ENCODE assay signal across 18 mouse cellular contexts in the genomic region with DNA sequence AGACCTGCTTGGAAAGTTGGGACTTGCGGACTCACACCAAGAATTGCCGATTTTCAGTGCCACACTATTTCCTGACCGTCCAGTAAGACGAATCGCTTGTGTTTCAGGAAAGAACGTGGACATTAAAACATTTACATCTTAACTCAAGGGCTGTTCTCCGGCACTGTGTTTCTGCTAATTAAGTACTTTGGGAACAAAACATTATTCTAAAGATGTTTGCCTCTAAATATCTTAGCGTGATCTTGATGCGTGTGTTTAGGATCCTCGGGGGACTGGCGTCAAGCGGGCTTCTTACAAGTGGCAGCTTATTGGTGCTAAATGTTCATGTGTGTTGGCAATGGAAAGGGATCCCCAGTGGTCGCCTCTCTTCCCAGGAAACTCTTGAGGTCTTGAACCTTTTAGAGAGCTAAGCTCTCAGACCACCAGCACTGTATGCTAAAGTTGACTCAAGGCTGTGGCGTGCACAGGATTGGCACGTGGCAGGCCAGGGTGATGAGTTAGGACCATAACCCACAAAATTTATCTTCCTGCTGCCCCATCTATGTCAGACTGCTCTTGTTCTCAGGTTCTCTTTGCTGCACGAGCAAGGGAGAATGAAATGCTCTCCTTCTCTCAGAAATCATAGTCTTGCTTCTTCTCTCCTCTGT. TPM values are rescaled to one million over a fixed set of nuclear protein-coding genes. Genes with fewer than 3 reads are reported as not detected.
DNase-seq lines count a peak whose midpoint lies in the region; ATAC-seq and TF ChIP-seq lines count a peak whose summit lies in the region.
"Had no signal": no experiment of that assay in that cellular context is flagged by ENCODE, and none has a peak within 500 bp of the region (broad histone marks: within the 10 kb centered on the region; RNA-seq: fewer than 3 reads in every experiment).

No protein-coding gene starts in this region.

- 96% methylated on average over 16 of the region's 16 CpGs for WGBS in forebrain, embryonic 13.5 days
- WGBS in forebrain, embryonic 12.5 days: 92% methylated on average over 16 of the region's 16 CpGs
- 89% methylated on average over 16 of the region's 16 CpGs for WGBS in liver, embryonic 13.5 days (ENCODE audit: insufficient replicate concordance)
- 92% methylated on average over 16 of the region's 16 CpGs for WGBS in liver, embryonic 11.5 days
- WGBS in hindbrain, embryonic 14.5 days: 93% methylated on average over 16 of the region's 16 CpGs
- 91% methylated on average over 16 of the region's 16 CpGs for WGBS in limb, embryonic 14.5 days

- peaks cover 27% of the 10 kb centered on the region for H3K4me1 ChIP-seq in forebrain, embryonic 13.5 days
- peaks cover 21% of the 10 kb centered on the region for H3K4me1 ChIP-seq in forebrain, embryonic 12.5 days
- H3K4me1 ChIP-seq in liver, embryonic 13.5 days (replicated peaks): peaks cover 69% of the 10 kb centered on the region
- H3K4me1 ChIP-seq in liver, embryonic 11.5 days (replicated peaks; ENCODE audit: control insufficient read depth, insufficient read depth, low read length): peaks cover 21% of the 10 kb centered on the region
- H3K4me1 ChIP-seq in hindbrain, embryonic 14.5 days (replicated peaks; ENCODE audit: control insufficient read depth, insufficient read depth, low read length): peaks cover 22% of the 10 kb centered on the region
- peaks cover 13% of the 10 kb centered on the region for H3K4me1 ChIP-seq in limb, embryonic 14.5 days (ENCODE audit: control insufficient read depth, insufficient read depth, low read length)

- DNase-seq in liver, embryonic 13.5 days: no peak
- no peak for DNase-seq in liver, embryonic 11.5 days (ENCODE audit: low spot score)
- no peak for DNase-seq in hindbrain, embryonic 14.5 days (ENCODE audit: low spot score)
- DNase-seq in limb, embryonic 14.5 days (ENCODE audit: low spot score): no peak
- no peak for DNase-seq in thymus, postnatal 14 days
- DNase-seq: adrenal gland, adult 8-10 months; cerebellum, postnatal 14 days; heart, adult 2 months; layer of hippocampus, postnatal 36 days; lung, adult 18-20 months; right cerebral cortex, postnatal 14 days; thymus, postnatal 36 days had no signal

- peak overlapping the region; percentile 86; the same call in 1 of the 2 replicates for H3K4me2 ChIP-seq in forebrain, embryonic 13.5 days
- H3K4me2 ChIP-seq in forebrain, embryonic 12.5 days: no peak overlapping the region
- peak overlapping the region; percentile 92; the same call in 1 of the 2 replicates for H3K4me2 ChIP-seq in liver, embryonic 13.5 days
- no peak overlapping the region for H3K4me2 ChIP-seq in liver, embryonic 11.5 days
- peak overlapping the region; percentile 93; the same call in 1 of the 2 replicates for H3K4me2 ChIP-seq in hindbrain, embryonic 14.5 days (replicated peaks)
- H3K4me2 ChIP-seq in limb, embryonic 14.5 days (replicated peaks; ENCODE audit: low read depth, low read length, severe bottlenecking): peak overlapping the region; percentile 95; the same call in 1 of the 2 replicates

- no peak overlapping the region for H3K27ac ChIP-seq in forebrain, embryonic 13.5 days
- no peak overlapping the region for H3K27ac ChIP-seq in forebrain, embryonic 12.5 days
- H3K27ac ChIP-seq in liver, embryonic 13.5 days: peak overlapping the region; percentile 29; the same call in 1 of the 2 replicates
- no peak overlapping the region for H3K27ac ChIP-seq in liver, embryonic 11.5 days (ENCODE audit: low read depth, low read length)
- no peak overlapping the region for H3K27ac ChIP-seq in hindbrain, embryonic 14.5 days
- no peak overlapping the region for H3K27ac ChIP-seq in limb, embryonic 14.5 days (replicated peaks; ENCODE audit: low read depth, low read length)
- H3K27ac ChIP-seq: heart, adult 2 months; kidney, embryonic 15.5 days; midbrain, embryonic 12.5 days had no signal

- H3K36me3 ChIP-seq in forebrain, embryonic 13.5 days (ENCODE audit: poor library complexity, severe bottlenecking): 0 out of 2 replicates have a peak, but pooled peaks cover 4% of the 10 kb centered on the region
- no peaks in the 10 kb centered on the region for H3K36me3 ChIP-seq in forebrain, embryonic 12.5 days (replicated peaks)
- no peaks in the 10 kb centered on the region for H3K36me3 ChIP-seq in liver, embryonic 13.5 days
- H3K36me3 ChIP-seq in liver, embryonic 11.5 days (ENCODE audit: control insufficient read depth, insufficient read depth, low read length): no peaks in the 10 kb centered on the region
- no peaks in the 10 kb centered on the region for H3K36me3 ChIP-seq in hindbrain, embryonic 14.5 days (replicated peaks; ENCODE audit: control insufficient read depth, insufficient read depth)
- H3K36me3 ChIP-seq in limb, embryonic 14.5 days (ENCODE audit: control insufficient read depth, insufficient read depth, low read length): no peaks in the 10 kb centered on the region; the same call in 1 of the 2 replicates
- H3K36me3 ChIP-seq: kidney, embryonic 15.5 days had no signal

- no peak for TF ChIP-seq POLR2A in limb, embryonic 14.5 days (IDR thresholded peaks at IDR 0.05; ENCODE audit: borderline replicate concordance, extremely low read depth, insufficient read depth, insufficient read length)

- ATAC-seq in forebrain, embryonic 13.5 days: no peak
- ATAC-seq in forebrain, embryonic 12.5 days (ENCODE audit: low FRiP score): no peak
- ATAC-seq in liver, embryonic 13.5 days (ENCODE audit: low read depth): no peak
- ATAC-seq in liver, embryonic 11.5 days (replicated peaks; ENCODE audit: low FRiP score): no peak
- ATAC-seq in hindbrain, embryonic 14.5 days (ENCODE audit: low FRiP score): no peak
- no peak for ATAC-seq in limb, embryonic 14.5 days (ENCODE audit: low FRiP score, low read depth)
- ATAC-seq: inflammation-experienced regulatory T-cells, adult 6 months had no signal

- H3K9me3 ChIP-seq in forebrain, embryonic 13.5 days (replicated peaks): no peaks in the 10 kb centered on the region
- no peaks in the 10 kb centered on the region for H3K9me3 ChIP-seq in forebrain, embryonic 12.5 days
- no peaks in the 10 kb centered on the region for H3K9me3 ChIP-seq in liver, embryonic 13.5 days (replicated peaks)
- H3K9me3 ChIP-seq in liver, embryonic 11.5 days (ENCODE audit: control insufficient read depth, low read length): no peaks in the 10 kb centered on the region
- no peaks in the 10 kb centered on the region for H3K9me3 ChIP-seq in hindbrain, embryonic 14.5 days (ENCODE audit: control insufficient read depth, low read length)
- H3K9me3 ChIP-seq in limb, embryonic 14.5 days (ENCODE audit: control insufficient read depth, low read length): no peaks in the 10 kb centered on the region
- H3K9me3 ChIP-seq: kidney, embryonic 15.5 days; midbrain, embryonic 12.5 days had no signal

- peaks cover 13% of the 10 kb centered on the region; the same call in 1 of the 2 replicates for H3K27me3 ChIP-seq in forebrain, embryonic 13.5 days
- peaks cover 20% of the 10 kb centered on the region for H3K27me3 ChIP-seq in forebrain, embryonic 12.5 days
- peaks cover 26% of the 10 kb centered on the region for H3K27me3 ChIP-seq in liver, embryonic 13.5 days
- peaks cover 20% of the 10 kb centered on the region for H3K27me3 ChIP-seq in liver, embryonic 11.5 days (replicated peaks; ENCODE audit: control insufficient read depth, insufficient read depth, low read length)
- no peaks in the 10 kb centered on the region; the same call in 1 of the 2 replicates for H3K27me3 ChIP-seq in hindbrain, embryonic 14.5 days (ENCODE audit: control insufficient read depth, insufficient read depth, low read length)
- 0 out of 2 replicates have a peak, but pooled peaks cover 5% of the 10 kb centered on the region for H3K27me3 ChIP-seq in limb, embryonic 14.5 days (ENCODE audit: control insufficient read depth, insufficient read depth, low read length)

- H3K9ac ChIP-seq in forebrain, embryonic 13.5 days: no peak overlapping the region
- no peak overlapping the region for H3K9ac ChIP-seq in forebrain, embryonic 12.5 days
- H3K9ac ChIP-seq in liver, embryonic 13.5 days: no peak overlapping the region
- no peak overlapping the region for H3K9ac ChIP-seq in liver, embryonic 11.5 days (ENCODE audit: low read depth, low read length)
- no peak overlapping the region for H3K9ac ChIP-seq in hindbrain, embryonic 14.5 days
- no peak overlapping the region for H3K9ac ChIP-seq in limb, embryonic 14.5 days (ENCODE audit: low read depth, low read length, severe bottlenecking)
- H3K9ac ChIP-seq: kidney, embryonic 15.5 days; midbrain, embryonic 12.5 days had no signal

- H3K4me3 ChIP-seq in forebrain, embryonic 13.5 days: no peak overlapping the region
- no peak overlapping the region for H3K4me3 ChIP-seq in forebrain, embryonic 12.5 days (replicated peaks)
- H3K4me3 ChIP-seq in liver, embryonic 13.5 days (replicated peaks): 0 out of 2 replicates have a peak overlapping the region, but pooled peaks have one; percentile 84
- H3K4me3 ChIP-seq in liver, embryonic 11.5 days (ENCODE audit: low read depth, low read length): no peak overlapping the region
- H3K4me3 ChIP-seq in hindbrain, embryonic 14.5 days (replicated peaks; ENCODE audit: low read length): no peak overlapping the region
- no peak overlapping the region for H3K4me3 ChIP-seq in limb, embryonic 14.5 days (replicated peaks; ENCODE audit: low read length)
- H3K4me3 ChIP-seq: heart, adult 2 months had no signal

RNA-seq across cellular contexts. Expression of a gene that starts 2.2 kb away (rescaled TPM):
- polyA plus RNA-seq in forebrain, embryonic 13.5 days (2015; fragmentation: Nextera tagmentation; extraction: Ambion mirVana): 13.9 and 15.4 TPM in 2 replicates
- polyA plus RNA-seq in forebrain, embryonic 12.5 days (2016; fragmentation: Nextera tagmentation; extraction: Ambion mirVana): 12.8 and 15.0 TPM in 2 replicates
- polyA plus RNA-seq in liver, embryonic 13.5 days (2015; fragmentation: Nextera tagmentation; extraction: Ambion mirVana): 9.0 and 15.2 TPM in 2 replicates
- 28.5 and 28.9 TPM in 2 replicates for polyA plus RNA-seq in liver, embryonic 11.5 days (2014; fragmentation: Nextera tagmentation; extraction: Ambion mirVana)
- polyA plus RNA-seq in hindbrain, embryonic 14.5 days (2014; fragmentation: Nextera tagmentation; extraction: Ambion mirVana): 25.7 and 27.5 TPM in 2 replicates
- polyA plus RNA-seq in limb, embryonic 14.5 days (2012; rRNA removed): 23.1 and 27.0 TPM in 2 replicates
- polyA plus RNA-seq in limb, embryonic 14.5 days (2014; fragmentation: Nextera tagmentation; extraction: Ambion mirVana): 15.3 and 15.7 TPM in 2 replicates

RNA-seq across cellular contexts. Expression of a gene that starts 57.0 kb away (rescaled TPM):
- polyA plus RNA-seq in forebrain, embryonic 13.5 days (2015; fragmentation: Nextera tagmentation; extraction: Ambion mirVana): 0.13 and 0.39 TPM in 2 replicates
- polyA plus RNA-seq in forebrain, embryonic 12.5 days (2016; fragmentation: Nextera tagmentation; extraction: Ambion mirVana): 0.13 and 0.18 TPM in 2 replicates
- polyA plus RNA-seq in liver, embryonic 13.5 days (2015; fragmentation: Nextera tagmentation; extraction: Ambion mirVana): not detected in 2 replicates
- not detected in 2 replicates for polyA plus RNA-seq in liver, embryonic 11.5 days (2014; fragmentation: Nextera tagmentation; extraction: Ambion mirVana)
- 0.32 and 0.61 TPM in 2 replicates for polyA plus RNA-seq in hindbrain, embryonic 14.5 days (2014; fragmentation: Nextera tagmentation; extraction: Ambion mirVana)
- polyA plus RNA-seq in limb, embryonic 14.5 days (2012; rRNA removed): 1.0 and 1.5 TPM in 2 replicates
- 0.32 and 0.43 TPM in 2 replicates for polyA plus RNA-seq in limb, embryonic 14.5 days (2014; fragmentation: Nextera tagmentation; extraction: Ambion mirVana)
- polyA plus RNA-seq: large intestine, adult 2 months had no signal

Comparison
In these comparisons a context has a peak if more than half of its experiments do, and no peak if none do; other contexts are left out.
1. H3K4me2 ChIP-seq: peak in forebrain, embryonic 13.5 days (single experiment), liver, embryonic 13.5 days (single experiment), hindbrain, embryonic 14.5 days (single experiment) and limb, embryonic 14.5 days (single experiment); none in forebrain, embryonic 12.5 days (single experiment) and liver, embryonic 11.5 days (single experiment).